Mouse (Mus musculus) hindbrain, embryonic 12.5 days (tissue): ENCODE measurements around the gene BC049352. TPM values are rescaled to one million over a fixed set of nuclear protein-coding genes. Genes with fewer than 3 reads are reported as not detected.

Experiments used
- ATAC-seq: fragments of 200-750 bp; cut with Nextera tagmentation; 2 replicates; pipeline ENCODE4 v1.8.0; 2017; ENCODE audit warnings: moderate TSS enrichment; ENCODE audit not compliant: low FRiP score
- H3K27ac ChIP-seq: fragments of 300-500 bp; sonication (generic); 2 replicates; pipeline ENCODE4 v1.5.1; 2016; ENCODE audit warnings: mild to moderate bottlenecking
- H3K27me3 ChIP-seq: fragments of 300-500 bp; sonication (generic); 2 replicates; pipeline ENCODE4 v1.6.1; 2016; ENCODE audit warnings: mild to moderate bottlenecking
- H3K36me3 ChIP-seq: fragments of 300-500 bp; sonication (generic); 2 replicates; pipeline ENCODE4 v1.6.1; 2016; ENCODE audit warnings: mild to moderate bottlenecking
- H3K4me1 ChIP-seq: fragments of 300-500 bp; sonication (generic); 2 replicates; pipeline ENCODE4 v1.6.1; 2016
- H3K4me2 ChIP-seq: fragments of 300-500 bp; sonication (generic); replicated peaks from 2 replicates; pipeline ENCODE4 v1.6.1; 2016; ENCODE audit warnings: mild to moderate bottlenecking
- H3K4me3 ChIP-seq: fragments of 300-500 bp; sonication (generic); 2 replicates; pipeline ENCODE4 v1.5.1; 2016; ENCODE audit warnings: mild to moderate bottlenecking
- H3K9ac ChIP-seq: fragments of 300-500 bp; sonication (generic); 2 replicates; pipeline ENCODE4 v1.6.1; 2016; ENCODE audit warnings: mild to moderate bottlenecking, moderate library complexity
- H3K9me3 ChIP-seq: fragments of 300-500 bp; sonication (generic); replicated peaks from 2 replicates; pipeline ENCODE4 v1.6.1; 2016; ENCODE audit warnings: mild to moderate bottlenecking
- WGBS: fragments of 180-500 bp; shearing (Covaris S2); methylation state at CpG from one replicate; pipeline ENCODE4 v1.1.7; 2016; 5-methylcytosine and 5-hydroxymethylcytosine counted together
- polyA plus RNA-seq: library from polyadenylated mRNA; unstranded; fragments of >200 nt; fragmentation: Nextera tagmentation; extraction: Ambion mirVana; gene quantifications from 2 replicates; pipeline ENCODE4 v1.2.1, GENCODE M21; 2016

Gene BC049352
- polyA plus RNA-seq, 1 experiment from 2014 or later = not detected

- WGBS = 84% methylated on average over 8 of the region's 8 CpGs
- ATAC-seq = no peak
- Histone ChIP-seq H3K4me3 (no peak overlapping the region), H3K27ac (no peak overlapping the region), H3K27me3 (peaks cover 3% of the 10 kb centered on the region; the same call in 1 of the 2 replicates), H3K36me3 (no peaks in the 10 kb centered on the region), H3K4me1 (no peaks in the 10 kb centered on the region), H3K9me3 (no peaks in the 10 kb centered on the region), H3K4me2 (no peak overlapping the region), H3K9ac (no peak overlapping the region)
Measured at GRCm38 (mm10) chr9:45229359-45229758, 47.6 kb downstream of the BC049352 start.

GRCm38 (mm10) chr9:45235668-45236227, 53.9 kb downstream of the BC049352 start:
- H3K9me3 ChIP-seq = no peaks in the 10 kb centered on the region
- H3K4me1 ChIP-seq = no peaks in the 10 kb centered on the region
- 83% methylated on average over 6 of the region's 6 CpGs for whole genome bisulfite sequencing
- ATAC-seq = no peak
- H3K27ac ChIP-seq = no peak overlapping the region
- H3K4me2 ChIP-seq = no peak overlapping the region
- no peak overlapping the region for H3K4me3 ChIP-seq
- H3K36me3 ChIP-seq = no peaks in the 10 kb centered on the region
- H3K9ac ChIP-seq = no peak overlapping the region
- peaks cover 3% of the 10 kb centered on the region; the same call in 1 of the 2 replicates for H3K27me3 ChIP-seq

- H3K4me3 ChIP-seq = no peak overlapping the region
- no peak overlapping the region for H3K27ac ChIP-seq
- no peak for ATAC-seq
- WGBS = 39% methylated on average over 7 of the region's 7 CpGs
- H3K4me2 ChIP-seq = no peak overlapping the region
- H3K4me1 ChIP-seq = no peaks in the 10 kb centered on the region
- H3K36me3 ChIP-seq = no peaks in the 10 kb centered on the region
- H3K9ac ChIP-seq = no peak overlapping the region
- H3K27me3 ChIP-seq = no peaks in the 10 kb centered on the region
- H3K9me3 ChIP-seq = no peaks in the 10 kb centered on the region
Measured at GRCm38 (mm10) chr9:45236744-45237143, 54.9 kb downstream of the BC049352 start.

- 76% methylated on average over 5 of the region's 5 CpGs for WGBS
- no peaks in the 10 kb centered on the region for H3K9me3 ChIP-seq
- no peak for ATAC-seq
Measured at GRCm38 (mm10) chr9:45241397-45241796, 59.6 kb downstream of the BC049352 start.

GRCm38 (mm10) chr9:45245432-45245831, 63.6 kb downstream of the BC049352 start:
- H3K9ac ChIP-seq = no peak overlapping the region
- H3K27me3 ChIP-seq = no peaks in the 10 kb centered on the region
- H3K4me1 ChIP-seq = no peaks in the 10 kb centered on the region
- H3K4me2 ChIP-seq = no peak overlapping the region
- no peak for ATAC-seq
- no peaks in the 10 kb centered on the region for H3K9me3 ChIP-seq
- no peak overlapping the region for H3K4me3 ChIP-seq
- 84% methylated on average over 1 of the region's 1 CpGs for WGBS
- no peaks in the 10 kb centered on the region for H3K36me3 ChIP-seq
- H3K27ac ChIP-seq = no peak overlapping the region

More at GRCm38 (mm10) chr9:45241397-45241796, 59.6 kb downstream of the BC049352 start:
- no peaks in the 10 kb centered on the region for H3K4me1 ChIP-seq
- no peaks in the 10 kb centered on the region for H3K36me3 ChIP-seq
- H3K27ac ChIP-seq = no peak overlapping the region
- H3K4me2 ChIP-seq = no peak overlapping the region
- no peak overlapping the region for H3K4me3 ChIP-seq
- no peak overlapping the region for H3K9ac ChIP-seq
- H3K27me3 ChIP-seq = no peaks in the 10 kb centered on the region

GRCm38 (mm10) chr9:45246060-45246459, 64.3 kb downstream of the BC049352 start:
- Histone ChIP-seq H3K36me3 (no peaks in the 10 kb centered on the region), H3K4me1 (no peaks in the 10 kb centered on the region), H3K4me2 (no peak overlapping the region), H3K9ac (no peak overlapping the region), H3K9me3 (no peaks in the 10 kb centered on the region), H3K4me3 (no peak overlapping the region), H3K27me3 (no peaks in the 10 kb centered on the region), H3K27ac (no peak overlapping the region)
- whole genome bisulfite sequencing = 90% methylated on average over 6 of the region's 6 CpGs
- ATAC-seq = no peak

- no peak for ATAC-seq
- Histone ChIP-seq H3K27me3 (no peaks in the 10 kb centered on the region), H3K9me3 (no peaks in the 10 kb centered on the region), H3K9ac (no peak overlapping the region), H3K4me2 (no peak overlapping the region), H3K27ac (no peak overlapping the region), H3K4me1 (no peaks in the 10 kb centered on the region), H3K36me3 (no peaks in the 10 kb centered on the region), H3K4me3 (no peak overlapping the region)
- 70% methylated on average over 2 of the region's 2 CpGs for WGBS
Measured at GRCm38 (mm10) chr9:45247536-45247935, 65.7 kb downstream of the BC049352 start.

- WGBS = 86% methylated on average over 7 of the region's 7 CpGs
- no peak for ATAC-seq
- H3K4me3 ChIP-seq = no peak overlapping the region
- H3K4me1 ChIP-seq = no peaks in the 10 kb centered on the region
- no peaks in the 10 kb centered on the region for H3K36me3 ChIP-seq
- no peaks in the 10 kb centered on the region for H3K9me3 ChIP-seq
- no peaks in the 10 kb centered on the region for H3K27me3 ChIP-seq
- no peak overlapping the region for H3K27ac ChIP-seq
- no peak overlapping the region for H3K9ac ChIP-seq
- H3K4me2 ChIP-seq = no peak overlapping the region
Measured at GRCm38 (mm10) chr9:45250306-45250705, 68.5 kb downstream of the BC049352 start.

- Histone ChIP-seq H3K27me3 (no peaks in the 10 kb centered on the region), H3K4me1 (no peaks in the 10 kb centered on the region), H3K4me2 (no peak overlapping the region), H3K9me3 (no peaks in the 10 kb centered on the region), H3K9ac (no peak overlapping the region), H3K4me3 (no peak overlapping the region), H3K27ac (no peak overlapping the region), H3K36me3 (no peaks in the 10 kb centered on the region)
- no peak for ATAC-seq
- WGBS = 78% methylated on average over 3 of the region's 3 CpGs
Measured at GRCm38 (mm10) chr9:45251281-45251680, 69.5 kb downstream of the BC049352 start.

GRCm38 (mm10) chr9:45251990-45252389, 70.2 kb downstream of the BC049352 start:
- Histone ChIP-seq H3K36me3 (no peaks in the 10 kb centered on the region), H3K9me3 (no peaks in the 10 kb centered on the region), H3K27me3 (no peaks in the 10 kb centered on the region), H3K4me3 (no peak overlapping the region), H3K4me2 (no peak overlapping the region), H3K4me1 (no peaks in the 10 kb centered on the region), H3K27ac (no peak overlapping the region), H3K9ac (no peak overlapping the region)
- no peak for ATAC-seq
- 81% methylated on average over 4 of the region's 4 CpGs for WGBS

- no peaks in the 10 kb centered on the region for H3K9me3 ChIP-seq
- H3K4me2 ChIP-seq = no peak overlapping the region
- H3K36me3 ChIP-seq = no peaks in the 10 kb centered on the region
- no peak overlapping the region for H3K4me3 ChIP-seq
- no peak for ATAC-seq
- H3K9ac ChIP-seq = no peak overlapping the region
- H3K4me1 ChIP-seq = no peaks in the 10 kb centered on the region
- no peak overlapping the region for H3K27ac ChIP-seq
- 78% methylated on average over 6 of the region's 6 CpGs for WGBS
- H3K27me3 ChIP-seq = no peaks in the 10 kb centered on the region
Measured at GRCm38 (mm10) chr9:45252395-45252794, 70.6 kb downstream of the BC049352 start.

GRCm38 (mm10) chr9:45254021-45254420, 72.2 kb downstream of the BC049352 start:
- Histone ChIP-seq H3K36me3 (no peaks in the 10 kb centered on the region), H3K9me3 (no peaks in the 10 kb centered on the region), H3K4me1 (no peaks in the 10 kb centered on the region), H3K9ac (no peak overlapping the region), H3K4me3 (no peak overlapping the region), H3K27ac (no peak overlapping the region), H3K4me2 (no peak overlapping the region), H3K27me3 (no peaks in the 10 kb centered on the region)
- 43% methylated on average over 6 of the region's 6 CpGs for WGBS
- ATAC-seq = no peak

GRCm38 (mm10) chr9:45254605-45255004, 72.8 kb downstream of the BC049352 start:
- Histone ChIP-seq H3K9ac (no peak overlapping the region), H3K4me2 (no peak overlapping the region), H3K4me1 (no peaks in the 10 kb centered on the region), H3K27ac (no peak overlapping the region), H3K9me3 (no peaks in the 10 kb centered on the region), H3K27me3 (no peaks in the 10 kb centered on the region), H3K36me3 (no peaks in the 10 kb centered on the region), H3K4me3 (no peak overlapping the region)
- ATAC-seq = no peak
- WGBS = 54% methylated on average over 4 of the region's 4 CpGs
